16 mouse cellular contexts compared by ENCODE assay signal in the genomic region with DNA sequence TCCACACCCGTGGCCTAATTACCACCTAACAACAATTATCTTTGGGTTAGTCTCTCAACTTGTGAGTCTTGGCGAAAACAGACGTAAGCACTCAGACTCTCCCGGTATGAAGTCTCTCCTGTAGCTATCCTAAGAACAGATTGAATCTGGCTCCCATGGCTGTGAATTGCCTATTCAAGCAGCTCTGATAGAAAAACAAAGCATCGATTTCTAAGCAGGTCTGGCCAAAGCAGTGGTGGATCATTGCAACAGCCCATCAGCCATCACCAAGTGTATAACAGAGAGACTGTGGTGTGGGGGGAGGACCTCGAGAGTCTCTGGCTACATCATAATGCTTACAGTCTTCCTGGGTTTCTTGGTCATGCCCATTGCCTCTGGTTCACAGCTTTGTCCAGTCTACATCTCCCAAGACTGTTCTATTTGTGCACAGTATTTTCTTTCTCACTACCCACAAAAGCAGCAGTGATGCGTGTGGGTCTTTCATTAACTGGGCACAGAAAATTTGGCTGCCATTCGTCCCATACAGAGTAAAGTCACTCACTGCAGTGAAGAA. TPM values are rescaled to one million over a fixed set of nuclear protein-coding genes. Genes with fewer than 3 reads are reported as not detected.
DNase-seq lines count a peak whose midpoint lies in the region; ATAC-seq lines count a peak whose summit lies in the region.
"Had no signal": no experiment of that assay in that cellular context is flagged by ENCODE, and none has a peak within 500 bp of the region (broad histone marks: within the 10 kb centered on the region; RNA-seq: fewer than 3 reads in every experiment).

No protein-coding gene starts in this region.

- no peaks in the 10 kb centered on the region for H3K36me3 ChIP-seq in forebrain, embryonic 11.5 days (ENCODE audit: control insufficient read depth, insufficient read depth, low read length)
- no peaks in the 10 kb centered on the region for H3K36me3 ChIP-seq in hindbrain, embryonic 12.5 days
- no peaks in the 10 kb centered on the region for H3K36me3 ChIP-seq in midbrain, embryonic 14.5 days (ENCODE audit: control insufficient read depth, insufficient read depth, low read length)
- H3K36me3 ChIP-seq: embryonic facial prominence, embryonic 10.5 days had no signal

- H3K9ac ChIP-seq in forebrain, embryonic 11.5 days (ENCODE audit: low read length), result no peak overlapping the region
- no peak overlapping the region for H3K9ac ChIP-seq in hindbrain, embryonic 12.5 days
- H3K9ac ChIP-seq in midbrain, embryonic 14.5 days (replicated peaks; ENCODE audit: low read length), result no peak overlapping the region

- H3K4me3 ChIP-seq in forebrain, embryonic 11.5 days (ENCODE audit: low read depth, low read length), result no peak overlapping the region
- H3K4me3 ChIP-seq in hindbrain, embryonic 12.5 days, result no peak overlapping the region
- H3K4me3 ChIP-seq in midbrain, embryonic 14.5 days (replicated peaks; ENCODE audit: low read depth, low read length), result no peak overlapping the region
- H3K4me3 ChIP-seq: embryonic facial prominence, embryonic 10.5 days; erythroblast, embryonic 14.5 days had no signal

- no peaks in the 10 kb centered on the region for H3K9me3 ChIP-seq in forebrain, embryonic 11.5 days (ENCODE audit: control insufficient read depth, low read length)
- H3K9me3 ChIP-seq in hindbrain, embryonic 12.5 days (replicated peaks), result no peaks in the 10 kb centered on the region
- H3K9me3 ChIP-seq in midbrain, embryonic 14.5 days (ENCODE audit: control insufficient read depth, low read length), result no peaks in the 10 kb centered on the region
- H3K9me3 ChIP-seq: embryonic facial prominence, embryonic 10.5 days had no signal

- H3K4me1 ChIP-seq in forebrain, embryonic 11.5 days (replicated peaks; ENCODE audit: control insufficient read depth, insufficient read depth, low read length), result peaks cover 18% of the 10 kb centered on the region
- H3K4me1 ChIP-seq in hindbrain, embryonic 12.5 days, result peaks cover 22% of the 10 kb centered on the region
- H3K4me1 ChIP-seq in midbrain, embryonic 14.5 days (ENCODE audit: control insufficient read depth, insufficient read depth, low read length), result peaks cover 16% of the 10 kb centered on the region

- no peaks in the 10 kb centered on the region for H3K27me3 ChIP-seq in forebrain, embryonic 11.5 days (ENCODE audit: control insufficient read depth, insufficient read depth, low read length)
- H3K27me3 ChIP-seq in hindbrain, embryonic 12.5 days, result no peaks in the 10 kb centered on the region
- H3K27me3 ChIP-seq in midbrain, embryonic 14.5 days (ENCODE audit: control insufficient read depth, insufficient read depth, low read length), result no peaks in the 10 kb centered on the region

- H3K27ac ChIP-seq in forebrain, embryonic 11.5 days (ENCODE audit: low read depth, low read length), result no peak overlapping the region
- peak overlapping the region; percentile 18; the same call in 1 of the 2 replicates for H3K27ac ChIP-seq in hindbrain, embryonic 12.5 days
- H3K27ac ChIP-seq in midbrain, embryonic 14.5 days (replicated peaks; ENCODE audit: low read depth, low read length), result no peak overlapping the region
- H3K27ac ChIP-seq: embryonic facial prominence, embryonic 10.5 days; kidney, postnatal 0 days; macrophage had no signal

- no peak overlapping the region for H3K4me2 ChIP-seq in forebrain, embryonic 11.5 days (ENCODE audit: low read depth, low read length, severe bottlenecking)
- H3K4me2 ChIP-seq in hindbrain, embryonic 12.5 days (replicated peaks), result no peak overlapping the region
- no peak overlapping the region for H3K4me2 ChIP-seq in midbrain, embryonic 14.5 days (ENCODE audit: low read length)

- peak; percentile 69 for ATAC-seq in forebrain, embryonic 11.5 days (replicated peaks; ENCODE audit: low FRiP score)
- peak; percentile 80 for ATAC-seq in hindbrain, embryonic 12.5 days (ENCODE audit: low FRiP score)
- ATAC-seq in midbrain, embryonic 14.5 days (ENCODE audit: low FRiP score, low TSS enrichment), result peak; percentile 38
- ATAC-seq in erythroid progenitor cell, adult 5-6 weeks (replicated peaks; ENCODE audit: low FRiP score, poor library complexity, severe bottlenecking), result no peak

- 31% methylated on average over 8 of the region's 8 CpGs for WGBS in forebrain, embryonic 11.5 days
- 58% methylated on average over 8 of the region's 8 CpGs for WGBS in hindbrain, embryonic 12.5 days
- 46% methylated on average over 8 of the region's 8 CpGs for WGBS in midbrain, embryonic 14.5 days

- DNase-seq in Muller cell, postnatal 12 days (ENCODE audit: inconsistent ontology term), result peak; percentile 19
- DNase-seq in forebrain, embryonic 11.5 days (ENCODE audit: low spot score), result no peak
- DNase-seq in midbrain, embryonic 14.5 days, result no peak
- no peak for DNase-seq in cerebellum, postnatal 25 days
- DNase-seq in cerebellum, adult 9-11 months, result no peak
- DNase-seq: adrenal gland, adult 2 months; cerebellum, adult 8-10 months; heart, adult 18-20 months; liver; lung, adult 2 months had no signal

RNA-seq across cellular contexts. Expression of gene Gramd1b, which starts 8.5 kb away (rescaled TPM):
- 3.0 and 3.9 TPM in 2 replicates for polyA plus RNA-seq in forebrain, embryonic 11.5 days (2014; fragmentation: Nextera tagmentation; extraction: Ambion mirVana)
- 4.9 and 6.7 TPM in 2 replicates for polyA plus RNA-seq in hindbrain, embryonic 12.5 days (2016; fragmentation: Nextera tagmentation; extraction: Ambion mirVana)
- 11.3 and 15.4 TPM in 2 replicates for polyA plus RNA-seq in midbrain, embryonic 14.5 days (2014; fragmentation: Nextera tagmentation; extraction: Ambion mirVana)
- 5.4 and 12.3 TPM in 2 replicates for total RNA-seq in erythroid progenitor cell, adult 5-6 weeks (2015; ENCODE audit: low replicate concordance)
- total RNA-seq in erythroid progenitor cell, adult 5-6 weeks (2017; ENCODE audit: low replicate concordance), result 1.1 and 1.7 TPM in 2 replicates
